Mouse (Mus musculus): Measurements from ENCODE around the gene Dtwd1.
A peak's percentile ranks its signal among the peaks of the same experiment; 100 is the strongest.
"Not testable (repeated sequence)": the region's sequence is repeated elsewhere in the genome, so short reads cannot be mapped to it uniquely, and the experiment has no call there.

Gene Dtwd1

DNA sequence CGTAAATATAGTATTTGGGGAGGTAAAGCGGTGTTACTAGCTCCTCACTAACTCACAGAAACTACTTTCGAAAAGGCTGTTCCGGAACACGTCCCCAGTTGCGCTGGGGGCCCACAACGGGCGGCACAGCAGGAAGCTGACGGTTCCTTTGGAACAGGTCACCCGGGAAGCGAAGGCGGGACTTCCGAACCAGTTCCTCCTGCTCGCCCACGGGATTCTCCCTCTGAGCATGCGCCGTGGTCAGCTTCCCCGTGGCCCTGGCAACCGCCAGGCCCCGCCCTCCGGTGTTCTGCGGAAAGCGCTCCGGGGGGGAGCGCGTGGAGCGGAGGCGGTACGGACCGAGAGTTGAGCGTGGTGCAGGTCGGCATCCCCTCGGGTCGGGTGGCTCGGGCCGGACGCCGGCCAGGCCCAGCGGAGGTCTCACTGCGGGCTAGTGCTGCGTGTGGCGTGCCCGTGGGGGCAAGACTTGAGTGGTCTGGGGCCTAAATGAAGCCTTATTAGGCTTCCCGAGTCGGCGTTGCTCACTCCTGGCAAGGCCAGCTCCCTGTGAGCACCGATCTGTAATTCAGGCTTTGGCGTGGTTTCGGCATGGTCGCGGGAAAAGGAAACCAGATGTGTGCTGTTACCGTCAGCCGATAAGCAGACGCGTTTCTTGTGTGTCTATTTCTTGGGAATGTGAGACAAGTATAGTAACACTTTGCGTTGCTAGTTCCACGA lies at the start of gene Dtwd1, which contains the start of gene Fam227b:
Dtwd1 (plus strand) TSS at position 287 of the 717 bp plus-strand sequence.
Fam227b (minus strand) TSS at position 150 of the 717 bp plus-strand sequence.
- DNase-seq (ENCODE audit: low spot score), result peak; percentile 92

DNA sequence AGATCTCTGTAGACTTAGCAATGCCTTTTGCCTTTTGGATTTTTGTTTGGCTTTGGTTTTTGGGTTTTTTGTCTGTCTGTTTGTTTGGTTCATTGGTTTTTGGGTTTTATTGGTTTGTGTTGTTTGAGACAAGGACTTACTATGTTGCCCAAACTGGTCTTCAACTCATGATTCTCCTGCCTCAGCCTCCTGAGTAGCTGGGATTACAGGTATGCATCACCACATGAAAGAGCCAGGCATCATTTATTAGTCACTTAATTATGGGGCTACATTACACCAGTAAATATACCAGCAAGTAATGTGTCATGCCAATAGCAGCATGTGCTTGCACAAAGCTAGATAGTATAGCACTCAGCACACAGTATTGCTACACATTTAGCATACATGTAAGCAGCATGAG lies 4.2 kb upstream of the Dtwd1 start:
- DNase-seq (ENCODE audit: low spot score), result no peak

DNA sequence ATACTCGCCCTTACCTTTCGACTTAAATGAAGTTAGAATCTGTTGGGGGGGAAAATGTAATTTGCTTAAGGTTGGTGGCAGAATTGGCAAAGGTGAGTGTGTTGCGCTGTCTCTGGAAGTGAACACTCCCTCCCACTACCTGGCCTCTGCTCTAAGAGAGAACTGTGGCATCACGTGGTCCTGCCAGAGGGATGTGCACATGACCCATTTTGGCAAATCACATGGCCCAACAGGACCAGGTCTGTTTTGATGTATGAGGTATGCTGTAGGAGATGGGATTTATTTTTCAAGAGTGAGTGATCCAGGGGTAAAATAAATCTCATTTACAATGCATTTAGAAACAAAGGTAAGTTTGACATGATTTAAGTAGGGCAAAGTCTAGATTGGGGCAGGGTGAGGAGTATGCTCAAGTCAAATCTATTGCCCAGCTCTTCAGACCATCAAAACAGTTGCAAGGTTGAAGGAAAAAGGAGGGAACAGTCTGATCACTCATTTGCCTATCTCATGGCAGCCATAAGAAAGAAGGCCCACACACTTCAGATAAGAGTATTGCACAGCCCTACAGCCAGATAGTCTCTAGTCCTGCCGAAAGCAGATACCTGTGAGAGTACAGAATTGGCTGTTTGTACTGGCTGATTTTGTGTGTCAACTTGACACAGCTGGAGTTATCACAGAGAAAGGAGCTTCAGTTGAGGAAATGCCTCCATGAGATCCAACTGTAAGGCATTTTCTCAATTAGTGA lies 13.5 kb downstream of the Dtwd1 start:
- no peak for DNase-seq (ENCODE audit: low spot score)

DNA sequence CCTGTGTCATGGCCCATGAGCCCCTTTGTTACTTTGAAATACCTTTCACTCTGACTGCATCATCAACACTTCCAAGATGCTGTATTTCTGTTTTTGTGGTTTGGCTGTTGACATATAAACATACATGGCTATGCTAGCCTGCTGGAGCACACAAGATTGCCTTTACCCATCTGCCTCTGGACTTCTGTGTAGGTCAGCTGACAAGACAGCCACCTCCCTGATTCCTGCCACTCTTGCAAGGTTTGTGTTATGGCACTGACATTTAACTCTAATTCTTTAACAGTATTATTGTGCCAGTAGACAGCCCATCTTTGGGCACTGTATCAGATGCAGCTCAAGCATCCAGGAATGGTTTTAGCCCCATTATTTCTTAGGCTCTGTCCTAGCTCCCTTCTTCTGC lies 14.4 kb downstream of the Dtwd1 start:
- no peak for DNase-seq (ENCODE audit: low spot score)

DNA sequence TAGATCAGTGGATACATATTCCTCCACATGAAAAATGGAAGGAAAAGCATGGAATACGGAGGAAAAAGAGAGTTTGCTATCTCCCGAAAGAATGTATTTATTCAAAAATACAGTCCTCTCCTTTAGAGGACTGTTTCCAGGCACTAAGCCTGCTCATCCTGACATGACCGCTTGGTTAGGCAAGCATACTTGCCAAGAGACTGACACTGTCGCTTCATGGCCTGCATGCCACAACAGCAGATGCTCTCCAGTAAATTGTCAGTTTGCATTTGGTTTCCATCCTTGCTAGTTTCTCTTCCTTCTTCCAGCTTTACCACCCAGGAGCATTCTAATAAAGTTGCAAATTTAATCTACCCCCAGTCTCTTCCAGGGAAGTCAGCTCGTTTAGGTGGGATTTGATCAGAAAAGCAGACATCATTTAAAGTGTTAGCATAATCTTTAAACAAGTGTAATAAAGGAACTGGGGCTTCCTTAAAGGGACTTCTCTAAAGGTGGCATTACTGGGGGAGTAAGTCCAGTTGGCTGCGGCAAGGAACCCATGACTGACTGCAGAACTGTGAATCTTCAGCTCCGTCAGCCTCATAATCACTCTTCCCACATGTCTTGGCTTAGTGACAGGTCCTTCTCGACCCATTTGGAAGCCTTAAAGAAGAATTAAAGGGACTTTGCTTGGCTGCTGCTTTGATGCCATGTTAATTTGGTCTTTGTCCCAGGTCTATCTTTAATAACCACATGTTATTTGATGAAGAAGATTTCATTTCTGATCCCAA lies 15.1 kb downstream of the Dtwd1 start:
- no peak for DNase-seq (ENCODE audit: low spot score)

DNA sequence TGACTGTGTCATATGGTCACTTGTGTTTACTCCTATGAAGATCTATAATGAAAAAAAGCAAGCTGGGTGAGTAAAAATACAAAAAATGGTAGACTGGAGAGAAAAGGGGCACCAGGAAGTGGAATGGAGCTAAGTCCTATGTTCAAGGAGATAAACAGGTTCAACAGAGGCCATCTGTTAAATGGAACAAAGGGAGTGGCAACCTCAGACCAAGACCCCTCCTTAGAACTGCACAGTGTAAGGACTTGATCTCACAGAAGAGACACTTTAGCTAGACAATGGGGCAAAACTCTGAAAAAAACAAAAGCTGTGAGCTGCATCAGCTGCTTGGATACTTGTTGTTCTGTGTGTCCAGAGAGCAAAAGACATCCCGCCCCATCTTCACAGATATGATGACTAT lies 19.5 kb downstream of the Dtwd1 start:
- DNase-seq (ENCODE audit: low spot score), result no peak

DNA sequence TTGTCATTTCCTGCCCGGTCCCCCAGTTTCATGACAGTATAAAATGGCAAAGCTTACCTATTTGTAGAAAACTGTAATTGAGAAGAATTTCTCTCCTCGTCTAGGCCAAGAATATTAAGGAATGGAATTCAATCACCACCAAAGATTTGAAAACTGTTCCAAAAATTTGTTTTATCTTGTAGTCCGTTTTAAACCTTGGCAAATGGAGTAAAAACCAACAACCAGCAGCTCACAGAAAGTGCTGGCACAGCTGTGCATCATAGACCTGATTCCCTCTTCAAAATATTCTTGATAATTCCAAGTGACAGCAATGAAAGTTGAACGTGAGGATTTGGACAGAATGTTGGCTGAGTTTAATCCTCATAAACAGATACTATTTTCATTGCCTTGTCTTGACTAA lies 39.4 kb downstream of the Dtwd1 start:
- no peak for DNase-seq (ENCODE audit: low spot score)

DNA sequence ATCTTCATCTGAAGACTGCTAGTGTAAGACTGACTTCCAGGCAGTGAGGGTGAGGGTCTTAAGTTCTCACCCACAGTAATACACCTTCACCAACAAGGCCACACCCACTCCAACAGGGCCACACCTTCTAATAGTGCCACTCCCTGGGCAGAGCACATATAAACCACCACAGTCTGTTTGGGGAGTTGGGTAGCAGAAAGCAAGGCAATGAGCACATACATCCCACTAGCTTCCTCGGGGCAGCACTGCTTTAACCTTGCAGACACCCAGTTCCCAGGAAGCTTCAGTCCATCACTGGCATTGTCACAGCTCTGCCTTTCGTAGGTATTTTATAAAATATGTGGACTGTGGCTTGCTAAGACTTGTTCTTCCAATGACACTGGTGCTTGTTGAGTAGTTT lies 40.2 kb downstream of the Dtwd1 start:
- DNase-seq (ENCODE audit: low spot score), result no peak

DNA sequence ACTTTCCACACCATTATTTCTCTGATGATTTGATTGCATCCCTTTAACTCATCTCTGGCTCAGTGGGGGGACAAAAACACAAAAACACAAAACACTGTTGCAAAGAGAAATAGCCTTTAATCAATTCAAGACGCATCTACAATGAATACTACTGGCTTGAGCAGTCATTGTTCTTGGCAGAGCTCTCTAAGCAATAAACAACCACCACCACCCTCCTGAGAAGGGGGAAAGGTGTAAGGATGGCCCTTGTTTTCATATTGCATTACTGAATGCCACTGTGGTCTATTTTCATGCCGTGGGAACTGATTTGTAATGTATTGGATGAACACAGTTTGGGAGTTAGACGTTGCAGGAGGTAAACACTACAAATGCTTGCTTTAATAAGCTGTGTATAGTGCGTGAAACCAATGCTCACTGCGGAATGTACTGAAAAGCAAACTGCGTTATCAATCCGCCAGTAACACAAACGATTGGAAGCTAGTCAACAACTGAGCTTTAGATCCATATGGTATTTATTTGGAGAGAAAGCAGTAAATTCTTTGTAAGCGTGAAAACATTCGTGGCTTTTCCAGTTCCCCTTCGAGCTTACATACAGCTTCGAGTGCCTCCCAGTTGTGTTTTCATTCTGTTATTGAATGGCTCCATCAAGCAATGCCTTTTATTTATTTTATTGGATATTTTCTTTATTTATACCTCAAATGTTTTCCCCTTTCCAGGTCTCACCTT lies 43.9 kb downstream of the Dtwd1 start:
- no peak for DNase-seq (ENCODE audit: low spot score)

DNA sequence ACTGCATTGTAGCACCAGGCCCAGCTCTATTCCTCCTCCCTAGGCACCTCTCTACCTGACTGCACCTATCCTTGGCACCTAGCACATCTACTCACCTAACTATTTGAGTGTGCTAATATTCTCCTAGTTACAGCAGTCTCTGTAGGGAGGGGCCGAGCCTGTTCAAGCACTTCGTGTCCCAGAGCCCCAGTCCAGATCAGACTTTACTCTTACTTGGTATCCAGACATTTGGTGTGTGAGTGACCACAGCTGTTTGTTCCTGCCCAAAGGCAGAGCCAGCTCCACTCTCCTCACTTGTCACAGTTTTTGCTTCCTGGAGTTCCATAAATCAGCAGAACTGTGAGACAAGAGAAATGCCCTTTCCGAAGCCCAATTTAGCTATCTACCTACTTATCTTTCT lies 47.0 kb downstream of the Dtwd1 start:
- no peak for DNase-seq (ENCODE audit: low spot score)

DNA sequence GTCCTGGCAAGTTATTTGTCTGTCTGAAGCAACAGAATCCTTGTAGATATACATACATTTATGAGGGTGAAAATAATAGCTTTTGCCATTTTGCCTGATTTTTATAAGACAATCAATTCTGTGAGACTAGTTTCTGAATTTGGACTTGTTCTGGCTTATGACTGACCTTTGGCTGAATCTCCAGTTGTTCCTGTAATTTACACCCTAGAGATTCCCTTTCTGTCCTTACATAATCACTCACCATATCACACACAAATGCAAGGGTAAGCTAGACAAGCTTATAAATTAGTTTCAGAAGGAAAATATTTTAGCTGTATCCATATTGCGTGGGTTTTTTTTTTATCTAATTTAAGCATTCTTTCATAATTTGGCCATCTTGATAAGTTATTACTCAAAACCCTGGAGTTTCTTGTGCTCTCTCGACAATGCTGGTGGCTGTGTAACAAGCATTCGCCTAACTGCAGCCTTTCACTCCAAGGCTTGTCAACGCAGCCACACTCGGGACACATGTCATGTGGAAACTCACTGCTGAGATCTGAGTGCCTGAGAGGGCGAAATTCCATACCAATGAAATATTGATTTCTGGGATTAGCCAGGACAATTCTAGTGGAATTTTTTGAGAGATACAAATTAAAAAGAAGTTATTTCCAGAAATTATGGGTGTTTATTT lies 59.2 kb downstream of the Dtwd1 start:
- DNase-seq (ENCODE audit: low spot score), result no peak

DNA sequence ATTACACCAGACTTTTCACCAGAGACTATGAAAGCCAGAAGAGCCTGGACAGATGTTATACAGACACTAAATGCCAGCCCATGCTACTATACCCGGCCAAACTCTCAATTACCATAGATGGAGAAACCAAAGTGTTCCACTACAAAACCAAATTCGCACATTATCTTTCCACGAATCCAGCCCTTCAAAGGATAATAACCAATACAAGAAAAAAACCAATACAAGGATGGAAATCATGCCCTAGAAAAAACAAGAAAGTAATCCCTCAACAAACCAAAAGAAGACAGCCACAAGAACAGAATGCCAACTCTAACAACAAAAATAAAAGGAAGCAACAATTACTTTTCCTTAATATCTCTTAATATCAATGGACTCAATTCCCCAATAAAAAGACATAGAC lies 62.9 kb downstream of the Dtwd1 start, which contains the start of gene Gm17555:
Gm17555 (plus strand) TSS at position 301 of the 400 bp plus-strand sequence.
- not testable (repeated sequence) for DNase-seq (ENCODE audit: low spot score)
